Mouse (Mus musculus): ENCODE data around the gene Cacna2d2.
"Not testable (repeated sequence)": the region's sequence is repeated elsewhere in the genome, so short reads cannot be mapped to it uniquely, and the experiment has no call there.

Gene Cacna2d2

DNA sequence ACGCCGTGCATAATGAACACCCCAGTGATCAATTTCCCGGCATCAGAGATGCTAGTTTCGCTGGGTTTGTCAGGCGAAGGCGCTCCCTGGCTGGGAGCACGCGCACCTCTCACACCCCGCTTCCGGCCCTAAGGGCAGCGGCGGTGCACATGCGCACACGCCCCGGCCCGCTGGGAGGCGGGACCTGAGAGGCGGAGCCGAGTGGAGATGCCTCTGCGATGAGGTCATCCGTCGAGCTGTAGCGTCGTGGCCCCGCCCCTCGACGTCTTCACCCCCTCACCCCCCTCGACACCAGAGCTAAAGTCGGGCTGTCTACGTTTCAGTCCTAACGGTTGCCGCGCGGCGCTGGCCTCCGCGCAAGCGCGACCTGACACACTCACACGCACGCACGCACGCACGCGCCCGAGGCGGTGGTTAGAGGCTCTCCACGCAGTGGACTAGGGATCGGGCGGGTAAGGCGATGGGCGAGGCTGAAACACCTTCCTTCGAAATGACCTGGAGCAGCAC, 155.0 kb downstream of the Cacna2d2 start:
- peak; percentile 94 to 96 for DNase-seq (ENCODE audit: low spot score in 2 of 2)

DNA sequence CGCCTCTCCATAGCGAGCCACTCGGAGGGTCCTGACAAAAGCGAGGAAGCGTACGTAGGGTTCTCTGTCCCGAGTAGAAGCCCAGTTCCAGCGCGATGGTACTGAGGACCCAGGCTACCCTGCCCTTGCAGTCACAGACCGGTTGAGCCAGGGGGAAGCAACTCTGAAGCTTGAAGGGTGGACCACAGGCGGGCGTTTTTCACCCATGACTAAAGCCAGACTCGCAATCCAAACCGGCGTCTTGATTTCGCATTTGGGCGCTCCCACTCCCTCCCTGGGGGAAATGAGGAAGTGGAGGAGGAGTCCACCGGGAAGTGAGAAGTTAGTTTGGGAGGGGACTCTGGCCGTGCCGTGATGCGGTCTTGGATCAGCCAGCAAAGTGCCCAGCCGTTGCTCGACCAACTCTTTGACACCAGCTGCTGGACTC, 155.6 kb downstream of the Cacna2d2 start:
- peak in 1 of 2 experiments; percentile 49 for DNase-seq (ENCODE audit: low spot score in 2 of 2)

DNA sequence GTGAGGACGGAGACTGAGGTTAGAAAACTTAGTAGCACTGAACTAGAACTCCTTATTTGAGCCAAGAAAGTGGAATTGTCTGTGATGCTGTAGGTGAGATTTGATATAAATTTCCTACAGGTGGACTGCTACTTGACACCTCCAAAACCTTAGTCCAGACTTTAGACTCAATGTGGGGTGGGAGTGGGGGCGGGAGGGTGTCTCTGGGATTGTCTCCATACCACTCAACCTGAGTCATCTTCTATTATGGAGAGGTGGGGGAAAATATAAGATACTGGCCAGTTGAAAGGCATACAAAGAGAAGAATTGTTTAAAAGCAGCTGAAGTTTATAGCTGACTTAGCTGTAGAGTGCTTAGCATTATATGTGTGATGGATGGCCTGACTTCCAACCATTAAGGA, 156.3 kb downstream of the Cacna2d2 start:
- DNase-seq (ENCODE audit: low spot score in 2 of 2) = no peak

- DNase-seq (ENCODE audit: low spot score in 2 of 2) = no peak
These were observed 156.9 kb downstream of the Cacna2d2 start for GRCm38 (mm10) chr9:107556346-107556745.

GRCm38 (mm10) chr9:107563029-107563581, 163.7 kb downstream of the Cacna2d2 start, which contains the start of gene Tusc2:
Gene Tusc2, plus strand, starts transcription at chr9:107563255.
- DNase-seq (ENCODE audit: low spot score in 2 of 2) = peak; percentile 90 to 92

GRCm38 (mm10) chr9:107565556-107565955, 166.1 kb downstream of the Cacna2d2 start:
- DNase-seq (ENCODE audit: low spot score in 2 of 2) = not testable (repeated sequence)

DNA sequence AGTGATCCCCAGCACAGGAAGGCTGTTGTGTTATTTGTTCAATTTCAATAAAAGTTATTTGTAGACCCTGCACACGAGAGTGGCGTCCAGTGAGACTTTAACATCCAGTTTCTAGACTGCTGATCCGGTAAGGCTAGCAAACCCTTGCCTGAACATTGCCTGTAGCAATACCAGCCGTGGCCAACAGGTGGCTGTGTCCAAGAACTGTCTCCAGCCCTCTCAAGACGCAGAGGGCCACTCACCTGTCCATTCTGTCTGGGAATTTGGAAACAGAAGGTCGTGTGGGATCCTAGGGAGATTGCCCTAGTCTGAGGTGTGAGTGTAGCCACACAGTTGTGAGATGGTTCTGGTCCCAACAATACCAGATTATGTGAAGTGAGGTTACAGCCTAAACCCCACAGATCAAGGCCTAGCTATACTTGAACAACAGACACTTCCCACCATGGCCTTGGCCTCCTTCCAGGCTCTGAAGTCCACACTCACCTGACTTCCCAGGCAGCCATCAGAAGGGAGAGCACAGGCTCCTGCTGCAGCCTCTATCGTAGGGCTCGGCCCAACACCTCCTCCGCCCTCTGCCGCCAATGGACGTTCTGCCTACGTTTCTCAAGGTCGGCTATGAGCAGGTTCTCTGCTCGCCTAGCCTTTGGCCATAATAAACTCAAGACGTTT, 166.8 kb downstream of the Cacna2d2 start:
- DNase-seq (ENCODE audit: low spot score in 2 of 2) = peak; percentile 56 to 81

GRCm38 (mm10) chr9:107566855-107567254, 167.4 kb downstream of the Cacna2d2 start:
- no peak for DNase-seq (ENCODE audit: low spot score in 2 of 2)

DNA sequence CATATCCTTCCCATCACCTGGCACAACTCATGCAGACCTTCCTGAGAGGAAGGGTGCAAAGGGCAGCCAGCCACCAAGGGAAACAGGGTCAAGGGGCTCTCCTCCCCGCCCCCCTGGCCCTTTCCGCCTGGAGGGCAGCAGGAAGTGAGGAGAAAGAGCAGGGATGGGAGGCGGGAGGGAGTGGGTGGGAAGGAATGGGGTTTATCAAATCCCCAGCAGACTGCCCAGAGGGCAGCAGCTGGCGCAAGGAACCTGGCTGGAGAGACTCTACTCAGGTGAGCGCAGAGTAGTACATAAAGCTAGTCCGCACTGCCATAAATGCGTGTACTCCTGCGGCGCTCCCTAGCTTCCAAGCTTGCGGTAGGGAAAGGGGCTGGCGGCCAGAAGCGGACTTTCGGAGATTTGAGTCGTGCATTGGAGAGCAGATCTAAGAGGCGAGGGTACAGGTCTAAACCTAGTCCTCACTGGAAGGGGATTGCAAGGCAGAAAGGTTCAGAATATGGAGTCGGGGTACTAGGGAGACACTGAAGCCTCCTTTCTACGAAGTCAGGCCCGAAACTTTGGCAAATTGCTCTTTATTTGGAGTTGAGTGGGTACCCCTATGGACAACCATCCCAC, 168.4 kb downstream of the Cacna2d2 start, which contains the start of gene Hyal2:
TSS of gene Hyal2 (plus strand) at position 244 of the 618 bp plus-strand sequence.
- DNase-seq (ENCODE audit: low spot score in 2 of 2) = no peak

DNA sequence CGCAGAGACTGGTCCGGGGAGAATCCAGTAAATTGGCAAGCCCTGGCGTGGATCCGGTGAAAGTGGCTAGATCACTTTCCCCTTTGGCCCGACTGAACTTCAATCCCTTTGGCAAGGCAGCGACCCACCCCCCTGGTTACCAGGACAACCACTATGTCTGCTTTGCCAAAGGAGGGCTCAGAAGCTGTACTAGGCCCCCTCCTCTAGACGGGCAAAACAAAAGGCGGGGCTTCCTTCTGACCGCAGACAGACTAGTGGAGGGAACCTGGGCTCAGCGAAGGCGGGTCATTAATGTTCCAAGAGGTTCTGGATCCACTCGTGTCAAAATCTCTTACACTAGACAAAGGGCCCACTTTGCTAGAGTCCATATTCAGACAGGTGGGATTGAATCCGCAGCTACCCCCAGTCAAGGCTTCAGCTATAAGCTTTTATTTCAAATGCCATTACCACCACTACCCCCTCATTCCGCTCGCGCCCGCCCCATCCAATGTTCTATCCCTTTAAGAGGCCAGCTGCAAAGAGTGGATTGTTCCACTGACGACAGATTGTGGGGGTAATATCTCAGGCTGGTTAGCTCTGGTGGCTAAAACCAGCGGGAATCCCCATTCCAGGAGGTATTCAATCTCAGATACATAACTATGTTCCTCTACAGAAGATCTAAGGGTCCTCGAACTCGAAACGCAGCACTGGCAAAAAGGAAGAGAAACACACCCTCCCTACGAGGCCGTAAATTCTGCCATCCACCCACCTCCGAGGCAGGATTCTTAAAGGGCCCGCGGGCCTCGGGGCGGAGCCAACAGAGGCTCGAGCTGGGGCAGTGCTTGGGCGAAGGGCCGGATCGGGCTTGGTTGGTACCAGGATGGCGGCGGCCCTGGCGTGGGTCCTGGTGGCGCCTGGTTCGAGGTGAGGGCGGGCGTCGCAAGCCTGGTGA, 169.2 kb downstream of the Cacna2d2 start:
- DNase-seq (ENCODE audit: low spot score in 2 of 2) = peak; percentile 68 to 75

DNA sequence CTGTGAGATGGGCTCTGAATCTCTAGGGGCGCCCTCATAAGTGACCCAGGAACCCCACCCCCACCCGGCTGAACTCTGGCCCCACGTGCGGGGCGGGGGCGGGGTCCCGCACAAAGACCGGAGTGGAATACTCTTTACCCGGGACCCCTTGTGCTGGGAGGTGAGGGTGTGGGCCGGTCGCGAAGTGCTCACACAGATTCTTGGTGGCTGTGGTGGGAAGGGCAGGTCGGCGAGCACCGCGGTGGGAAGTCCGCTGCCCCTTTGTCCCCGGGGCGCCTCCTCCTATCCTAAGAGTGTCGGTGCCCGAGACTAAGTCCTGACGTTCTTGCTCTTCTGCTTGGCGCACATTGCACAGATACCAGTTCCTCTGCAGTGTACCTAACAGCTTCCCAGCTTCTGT, 169.9 kb downstream of the Cacna2d2 start:
- no peak for DNase-seq (ENCODE audit: low spot score in 2 of 2)

- DNase-seq (ENCODE audit: low spot score in 2 of 2) = no peak
These were observed 170.6 kb downstream of the Cacna2d2 start for GRCm38 (mm10) chr9:107570016-107570415.

- DNase-seq (ENCODE audit: low spot score in 2 of 2) = no peak
These were observed 171.4 kb downstream of the Cacna2d2 start for GRCm38 (mm10) chr9:107570845-107571244.

DNA sequence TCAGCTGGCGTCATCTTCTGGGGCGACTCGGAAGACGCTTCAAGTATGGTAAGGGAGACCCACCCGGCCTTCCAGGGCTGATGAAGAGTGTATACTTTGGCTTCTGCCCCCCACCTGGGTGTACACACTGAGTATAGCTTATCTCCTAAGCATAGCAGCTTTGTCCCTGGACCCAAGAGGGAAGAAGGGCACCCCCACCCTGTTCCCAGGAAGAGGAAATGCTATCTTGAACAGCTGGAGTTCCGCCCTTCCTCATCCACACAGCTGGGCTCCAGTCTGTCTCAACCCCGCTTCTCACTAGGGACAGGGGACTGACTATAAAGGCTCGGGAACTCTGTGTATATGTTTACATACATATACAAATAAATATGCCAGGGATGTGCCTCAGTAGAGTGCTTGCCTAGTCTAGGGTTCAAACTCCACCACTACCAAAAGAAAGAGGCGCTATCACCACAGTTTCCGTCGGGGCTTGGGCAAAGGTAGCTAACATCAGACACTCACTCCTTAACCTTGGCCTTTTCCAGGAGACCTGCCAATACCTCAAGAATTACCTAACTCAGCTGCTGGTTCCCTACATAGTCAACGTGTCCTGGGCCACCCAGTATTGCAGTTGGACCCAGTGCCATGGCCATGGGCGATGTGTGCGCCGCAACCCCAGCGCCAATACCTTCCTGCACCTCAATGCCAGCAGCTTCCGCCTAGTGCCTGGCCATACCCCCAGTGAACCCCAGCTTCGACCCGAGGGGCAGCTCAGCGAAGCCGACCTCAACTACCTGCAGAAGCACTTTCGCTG, 172.3 kb downstream of the Cacna2d2 start:
- DNase-seq (ENCODE audit: low spot score in 2 of 2) = no peak

DNA sequence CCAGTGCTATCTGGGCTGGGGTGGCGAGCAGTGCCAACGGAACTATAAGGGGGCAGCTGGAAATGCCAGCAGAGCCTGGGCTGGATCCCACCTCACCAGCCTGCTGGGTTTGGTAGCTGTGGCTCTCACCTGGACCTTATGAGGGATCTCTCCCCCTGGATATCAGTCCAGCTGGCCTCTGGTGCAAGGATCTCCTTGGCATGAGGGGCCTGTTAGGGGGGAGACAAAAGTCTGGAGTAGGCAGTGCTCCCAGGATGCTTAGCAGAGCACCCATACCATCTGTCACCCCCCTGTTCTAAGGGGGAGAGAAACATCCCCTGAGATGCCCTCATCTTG, 172.9 kb downstream of the Cacna2d2 start:
- DNase-seq (ENCODE audit: low spot score in 2 of 2) = no peak

- DNase-seq (ENCODE audit: low spot score in 2 of 2) = not testable (repeated sequence)
These were observed 174.4 kb downstream of the Cacna2d2 start for GRCm38 (mm10) chr9:107573774-107574173.

DNA sequence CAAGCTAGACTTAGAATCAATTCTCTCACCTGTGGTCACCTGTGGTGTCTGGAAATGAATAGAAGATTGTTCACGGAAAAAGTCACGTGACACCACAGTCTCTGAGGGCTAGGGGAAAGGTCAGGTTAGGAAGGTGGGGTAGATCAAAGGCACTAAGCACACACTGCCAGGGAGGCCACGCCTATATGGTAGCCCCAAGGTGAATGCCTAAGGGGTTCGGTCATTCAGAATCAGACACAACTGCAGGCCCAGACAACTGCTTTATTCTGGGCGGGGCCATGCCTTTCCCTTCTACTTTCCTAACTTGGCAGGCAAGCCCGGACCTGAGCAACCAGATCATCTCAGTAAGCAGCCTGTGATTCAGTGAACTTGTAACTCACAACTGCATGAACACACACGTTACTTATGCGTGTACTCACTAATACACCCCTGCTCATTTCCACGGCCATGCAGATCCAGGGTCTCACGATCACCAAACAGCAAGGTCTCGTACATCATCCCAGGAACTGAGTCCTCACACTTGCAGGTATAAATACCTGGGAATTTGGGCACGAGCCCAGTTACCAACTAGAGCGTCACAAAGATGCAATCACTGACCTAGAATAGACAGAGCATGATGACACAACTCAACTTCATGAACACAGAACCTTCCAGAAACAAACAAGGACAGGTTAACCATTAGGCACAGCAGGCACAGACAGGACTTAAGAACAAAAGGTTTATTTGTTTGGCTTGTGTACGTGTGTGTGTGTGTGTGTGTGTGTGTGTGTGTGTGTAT, 176.4 kb downstream of the Cacna2d2 start:
- DNase-seq (ENCODE audit: low spot score in 2 of 2) = no peak

DNA sequence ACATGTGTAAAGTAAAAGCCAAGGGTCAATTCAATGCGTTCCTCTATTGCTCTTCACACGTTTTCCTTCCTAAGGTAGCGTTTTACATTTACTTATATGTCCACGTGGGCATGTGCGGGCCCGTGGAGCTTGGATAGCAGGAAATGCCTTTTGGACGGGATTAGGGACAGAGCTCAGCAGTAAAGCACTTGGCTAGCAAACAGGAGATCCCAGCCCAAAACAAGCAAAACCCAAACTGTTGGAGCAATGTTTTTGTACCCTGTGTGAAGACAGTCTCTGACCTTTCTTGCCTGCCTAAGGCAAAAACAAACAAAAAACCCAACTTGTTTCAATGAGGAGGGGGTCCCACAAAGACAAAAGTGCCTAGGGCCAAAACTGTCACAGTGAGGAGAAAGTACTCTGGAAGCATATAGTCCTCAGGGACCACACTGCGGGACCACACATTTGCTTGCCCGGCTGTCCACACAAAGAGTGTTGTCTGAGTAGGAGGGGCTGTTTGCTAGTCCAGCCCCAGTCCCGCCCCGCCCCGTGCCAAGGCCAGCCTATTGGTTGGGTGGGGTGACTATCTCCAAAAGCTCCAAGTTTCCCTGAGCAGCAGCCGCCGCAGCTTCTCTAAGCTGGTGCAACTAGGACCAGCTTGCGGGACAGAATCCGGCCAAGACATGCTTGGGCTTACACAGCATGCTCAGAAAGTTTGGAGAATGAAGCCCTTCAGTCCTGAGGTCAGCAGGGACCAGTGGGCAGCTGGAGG, 177.1 kb downstream of the Cacna2d2 start, which contains the start of gene Hyal1:
TSS of gene Hyal1 (plus strand) at position 571 of the 751 bp plus-strand sequence.
- DNase-seq (ENCODE audit: low spot score in 2 of 2) = no peak

GRCm38 (mm10) chr9:107577871-107578270, 178.5 kb downstream of the Cacna2d2 start:
- no peak for DNase-seq (ENCODE audit: low spot score in 2 of 2)
